Mouse (Mus musculus): ENCODE measurements around the gene Cox4i2.

The Cox4i2 gene

DNA sequence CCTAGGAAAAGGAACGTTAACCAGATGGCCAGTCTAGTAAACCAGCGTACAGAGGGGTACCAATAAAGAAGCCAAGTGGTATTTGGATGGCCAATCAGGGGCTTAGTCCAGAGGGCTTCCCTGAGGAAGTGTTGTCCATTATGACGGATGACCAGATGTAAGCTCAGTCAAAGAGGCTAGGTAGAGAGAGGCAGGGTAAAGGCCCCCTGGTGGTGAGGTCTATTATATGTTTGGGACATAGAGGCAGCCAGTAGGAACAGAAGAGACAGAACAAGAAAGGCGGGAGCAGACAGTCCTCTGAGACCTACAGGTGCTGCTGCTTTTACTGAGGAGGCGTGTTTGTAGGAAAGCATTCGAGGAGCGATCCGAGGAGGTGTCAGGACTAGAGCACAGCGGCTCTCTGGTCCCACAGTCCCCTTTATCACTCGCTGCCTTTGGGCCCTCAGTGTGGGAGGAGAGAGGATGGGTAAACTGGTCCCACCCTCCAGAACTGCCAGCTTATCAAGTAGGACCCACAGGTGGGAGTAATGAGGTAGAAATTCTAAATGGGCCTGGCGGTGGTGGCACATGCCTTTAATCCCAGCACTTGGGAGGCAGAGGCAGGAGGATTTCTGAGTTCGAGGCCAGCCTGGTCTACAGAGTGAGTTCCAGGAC lies 13.8 kb downstream of the Cox4i2 start:
- in situ Hi-C loops (cut with MboI, MseI) = no loop called here

- in situ Hi-C loops (cut with MboI, MseI) = no loop called here
These were observed 15.7 kb downstream of the Cox4i2 start for GRCm38 (mm10) chr2:152769677-152770076.

GRCm38 (mm10) chr2:152771571-152771970 lies 17.6 kb downstream of the Cox4i2 start:
- in situ Hi-C loops (cut with MboI, MseI) = no loop called here

DNA sequence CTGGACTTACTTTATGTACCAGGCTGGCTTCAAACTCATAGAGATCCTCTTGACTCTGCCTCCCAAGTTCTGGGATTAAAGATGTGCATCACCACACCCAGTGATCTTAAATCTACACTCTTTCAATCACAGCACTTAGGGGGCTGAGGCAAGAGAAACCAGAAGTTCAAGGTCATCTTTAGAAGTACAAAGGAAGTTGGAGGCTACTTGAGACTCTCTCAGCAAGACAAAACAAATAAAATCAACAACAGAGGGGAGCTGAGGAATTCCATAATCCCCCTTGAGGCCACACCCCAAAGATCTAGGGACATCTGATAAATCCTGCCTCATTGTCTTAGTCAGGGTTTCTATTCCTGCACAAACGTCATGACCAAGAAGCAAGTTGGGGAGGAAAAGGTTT lies 18.3 kb downstream of the Cox4i2 start:
- in situ Hi-C loops (cut with MboI, MseI) = no loop called here

GRCm38 (mm10) chr2:152775357-152775756 lies 21.4 kb downstream of the Cox4i2 start:
- in situ Hi-C loops (cut with MboI, MseI) = no loop called here

- in situ Hi-C loops (cut with MboI, MseI) = no loop called here
These were observed 22.0 kb downstream of the Cox4i2 start for GRCm38 (mm10) chr2:152776019-152776418.

GRCm38 (mm10) chr2:152776435-152776834 lies 22.5 kb downstream of the Cox4i2 start:
- in situ Hi-C loops (cut with MboI, MseI) = no loop called here

GRCm38 (mm10) chr2:152777081-152777480 lies 23.1 kb downstream of the Cox4i2 start:
- in situ Hi-C loops (cut with MboI, MseI) = no loop called here

GRCm38 (mm10) chr2:152780466-152780865 lies 26.5 kb downstream of the Cox4i2 start:
- in situ Hi-C loops (cut with MboI, MseI) = no loop called here

- in situ Hi-C loops (cut with MboI, MseI) = no loop called here
These were observed 27.2 kb downstream of the Cox4i2 start for GRCm38 (mm10) chr2:152781031-152781711.

DNA sequence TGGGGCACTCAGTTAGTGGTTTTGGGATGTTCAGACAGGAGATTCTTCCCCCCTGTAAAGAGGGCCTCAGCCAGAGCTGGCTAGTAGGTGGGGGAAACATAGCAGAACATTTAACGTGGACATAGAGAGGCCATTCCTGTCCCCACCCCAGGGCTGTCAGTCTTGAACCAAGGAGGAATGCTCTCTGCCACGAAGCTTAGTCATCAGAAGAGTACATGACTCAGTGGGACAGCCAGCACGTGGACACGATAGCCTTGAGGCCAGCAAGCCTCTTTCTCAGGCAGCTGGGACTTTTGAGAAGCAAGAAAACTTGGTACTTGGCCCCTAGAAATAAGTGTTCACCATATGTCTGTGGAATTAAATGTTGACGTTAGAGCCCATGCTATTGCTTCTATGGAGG lies 28.7 kb downstream of the Cox4i2 start:
- in situ Hi-C loops (cut with MboI, MseI) = no loop called here

DNA sequence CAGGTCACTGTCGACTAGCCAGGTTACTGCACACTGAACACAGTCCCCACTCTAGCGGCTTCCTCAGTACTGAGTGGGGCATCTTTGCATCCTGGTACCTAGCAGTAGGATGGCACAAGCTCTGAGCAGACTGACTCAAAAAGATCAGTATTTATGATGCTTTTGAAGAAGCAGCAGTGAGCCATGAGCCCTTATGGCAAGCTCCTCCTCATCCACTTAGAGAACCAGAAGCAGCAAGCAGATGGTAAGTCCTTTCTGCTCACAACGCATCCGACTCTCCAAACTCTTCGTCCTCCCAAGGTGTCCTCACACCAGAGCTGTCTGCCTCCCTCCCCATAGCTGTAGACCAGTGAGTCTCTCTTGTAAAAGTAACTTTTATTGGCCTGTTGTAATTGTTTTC lies 29.3 kb downstream of the Cox4i2 start:
- in situ Hi-C loops (cut with MboI, MseI) = no loop called here

DNA sequence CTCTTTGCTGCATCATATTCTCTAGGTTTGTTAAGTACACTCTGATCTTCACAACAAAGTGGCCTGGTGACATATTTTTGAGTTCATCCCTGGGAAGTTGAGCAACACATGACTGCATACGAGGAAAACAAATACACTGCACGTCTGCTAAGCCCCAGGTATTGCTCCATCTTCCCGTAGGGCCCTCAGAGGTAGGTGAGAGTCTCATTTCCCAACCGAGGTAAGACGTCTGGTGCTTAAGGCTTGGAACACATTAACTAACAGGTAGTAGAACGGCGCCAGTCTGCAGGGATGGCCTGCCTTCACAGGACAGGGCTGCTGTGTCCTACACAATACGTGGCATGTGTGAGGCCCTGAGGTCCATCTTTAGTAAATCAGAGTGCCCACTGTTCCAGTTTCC lies 30.7 kb downstream of the Cox4i2 start:
- in situ Hi-C loops (cut with MboI, MseI) = no loop called here

DNA sequence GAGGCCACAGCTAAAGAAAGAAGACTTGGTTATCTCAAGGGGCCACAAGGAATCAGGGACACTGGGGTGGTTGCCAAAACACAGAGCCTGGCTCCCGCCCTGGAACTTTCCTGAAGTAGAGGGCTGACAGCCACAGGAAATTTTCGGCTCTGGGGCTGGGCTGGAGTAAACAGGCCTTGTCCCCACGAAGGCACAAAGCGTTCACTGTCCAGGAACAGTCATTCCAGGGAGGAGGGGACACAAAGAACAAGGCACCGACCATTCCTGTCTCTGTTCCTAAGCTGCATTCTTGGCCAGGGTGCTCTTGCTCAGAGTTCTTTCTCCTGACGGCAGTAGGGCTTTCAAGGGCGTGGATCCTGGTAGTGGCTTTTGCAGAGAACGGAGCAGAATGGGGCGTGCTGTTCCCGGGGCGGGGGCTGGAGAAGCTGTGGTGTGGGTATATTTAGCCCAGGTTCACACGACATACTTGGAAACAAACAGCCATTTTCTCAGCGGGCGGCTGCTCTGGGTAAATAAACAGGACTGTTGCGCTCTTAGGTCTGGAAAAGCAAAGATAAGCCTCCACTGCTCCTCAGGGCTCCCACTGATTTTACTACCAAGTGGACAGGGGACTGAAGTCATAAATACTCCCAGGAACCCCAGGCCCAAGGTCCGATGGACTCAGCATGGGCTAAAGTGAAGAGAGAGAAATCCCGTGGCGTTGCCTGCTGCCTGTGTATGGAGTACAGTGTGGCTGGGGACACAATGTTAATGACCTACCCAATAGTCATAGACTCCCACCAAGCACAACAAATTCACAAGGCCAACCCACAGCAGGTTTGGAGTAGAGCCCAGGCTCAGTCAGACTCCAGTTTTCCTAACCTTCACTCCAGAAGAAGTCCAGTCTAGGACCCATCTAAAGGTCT lies 31.7 kb downstream of the Cox4i2 start:
- in situ Hi-C loops (cut with MboI, MseI) = no loop called here

DNA sequence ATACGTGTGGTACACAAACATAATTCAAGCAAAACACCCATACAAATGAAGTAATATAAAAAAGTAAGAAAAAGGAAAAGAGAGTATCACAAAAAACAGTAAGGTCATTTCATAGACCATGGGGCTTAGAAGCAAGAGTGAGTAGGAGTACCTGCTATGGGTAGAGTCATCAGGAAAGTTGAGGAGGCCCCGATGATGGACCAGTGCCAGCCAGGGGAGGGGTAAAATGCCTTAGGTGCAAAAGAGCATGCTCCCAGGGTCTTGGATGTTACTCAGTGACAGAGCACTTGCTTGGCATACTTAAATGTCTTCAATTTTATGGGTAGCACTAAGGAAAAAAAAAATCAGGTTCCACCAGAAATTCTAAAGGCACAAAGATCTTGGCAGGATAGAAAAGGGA lies 33.2 kb downstream of the Cox4i2 start:
- in situ Hi-C loops (cut with MboI, MseI) = no loop called here

DNA sequence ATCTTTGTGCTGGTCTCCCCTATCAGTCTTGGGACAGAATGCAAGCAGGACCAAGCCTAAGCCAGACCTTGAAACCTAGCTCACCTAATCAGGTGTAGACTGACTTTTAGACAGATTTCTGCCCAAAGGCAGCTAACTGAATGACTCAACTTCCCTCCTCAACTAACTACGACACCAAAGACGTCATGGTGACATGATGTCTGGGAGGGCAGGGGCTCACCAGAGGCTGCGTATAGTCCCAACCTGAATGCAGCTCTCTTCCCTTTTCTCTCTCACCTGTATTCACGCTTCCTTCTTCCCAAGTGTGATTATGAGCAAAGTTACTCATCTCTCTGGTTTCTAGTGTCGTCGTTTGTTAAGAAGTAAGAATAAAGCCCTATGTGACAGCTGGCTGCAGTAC lies 33.6 kb downstream of the Cox4i2 start:
- in situ Hi-C loops (cut with MboI, MseI) = no loop called here

DNA sequence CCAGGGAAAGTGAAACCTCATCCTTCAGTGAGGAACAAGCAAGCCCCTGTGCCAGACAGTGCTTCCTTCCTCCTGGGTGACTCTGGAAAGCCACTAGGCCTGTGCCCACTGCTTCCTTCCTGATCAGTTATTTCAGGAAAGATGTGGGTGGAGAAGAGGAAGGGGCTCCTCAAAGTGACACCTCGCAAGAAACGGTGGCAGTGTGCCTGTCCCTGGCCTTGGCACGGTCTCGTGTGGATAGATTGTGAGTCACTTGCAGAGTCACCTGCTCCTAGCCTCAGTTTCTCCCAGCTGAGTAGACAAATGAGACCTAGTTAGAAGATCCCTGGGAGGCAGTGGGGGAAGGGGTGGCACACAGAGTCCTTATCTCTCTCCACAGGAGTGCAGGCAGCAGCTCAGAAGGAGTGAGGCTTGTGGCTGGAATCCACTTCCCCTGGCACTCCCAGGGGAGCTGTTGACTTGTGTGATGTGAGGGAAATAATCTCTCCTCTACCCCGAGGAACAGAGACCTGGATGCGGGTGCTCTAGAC lies 35.0 kb downstream of the Cox4i2 start:
- in situ Hi-C loops (cut with MboI, MseI) = no loop called here

GRCm38 (mm10) chr2:152789591-152789999 lies 35.6 kb downstream of the Cox4i2 start:
- in situ Hi-C loops (cut with MboI, MseI) = no loop called here

- in situ Hi-C loops (cut with MboI, MseI) = loop anchor here (5.0 kb wide), 1 partner anchor 35 kb away; no protein-coding TSS in a partner anchor
These were observed 38.5 kb downstream of the Cox4i2 start for GRCm38 (mm10) chr2:152792461-152792860.

GRCm38 (mm10) chr2:152793381-152793780 lies 39.4 kb downstream of the Cox4i2 start:
- in situ Hi-C loops (cut with MboI, MseI) = loop anchor here (5.0 kb wide), 1 partner anchor 34 kb away; no protein-coding TSS in a partner anchor

DNA sequence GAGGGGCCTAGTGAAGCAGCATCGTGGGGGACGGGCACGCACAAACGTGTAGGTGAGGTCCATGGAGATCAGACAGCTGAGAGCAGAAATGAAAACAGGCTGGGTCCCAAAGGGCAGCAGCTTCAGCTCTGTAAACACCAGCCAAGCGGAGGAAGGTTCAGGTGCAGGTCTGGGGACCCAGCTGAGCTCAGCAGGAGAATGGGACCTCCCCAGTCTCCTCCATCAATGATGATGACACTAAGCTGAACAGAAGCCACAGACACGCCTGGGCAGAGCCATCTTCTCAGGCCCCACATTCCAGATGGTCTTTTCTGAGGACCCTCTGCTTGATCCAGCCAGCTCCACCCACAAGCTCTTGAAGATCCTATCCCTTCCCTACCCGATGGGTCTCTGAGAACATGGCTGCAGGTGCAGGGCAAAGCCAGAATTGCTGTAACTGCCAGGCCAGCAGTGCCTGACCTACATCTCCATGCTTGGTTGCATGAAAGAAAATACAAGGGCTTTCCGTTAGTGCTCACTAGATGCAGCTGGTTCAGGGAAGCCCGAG lies 40.4 kb downstream of the Cox4i2 start:
- in situ Hi-C loops (cut with MboI, MseI) = loop anchor here (5.0 kb wide), 1 partner anchor 33 kb away; no protein-coding TSS in a partner anchor

- in situ Hi-C loops (cut with MboI, MseI) = no loop called here
These were observed 43.6 kb downstream of the Cox4i2 start for GRCm38 (mm10) chr2:152797589-152797988.
